Mouse (Mus musculus) E14TG2a.4 (cell line): ENCODE data around the gene Pycr1.
A peak's percentile ranks its signal among the peaks of the same experiment; 100 is the strongest.

ENCODE experiments used
- CTCF ChIP-seq: conservative IDR thresholded peaks from 2 replicates; pipeline ENCODE4 v1.5.1; 2014; ENCODE audit warnings: low read length
- NANOG ChIP-seq: IDR thresholded peaks from 2 replicates; pipeline ENCODE4 v1.6.1; 2014; ENCODE audit warnings: borderline replicate concordance, low read length, mixed read lengths
- POU5F1 ChIP-seq: IDR thresholded peaks from 2 replicates; pipeline ENCODE4 v1.6.1; 2014; ENCODE audit warnings: low read length, borderline replicate concordance

DNA sequence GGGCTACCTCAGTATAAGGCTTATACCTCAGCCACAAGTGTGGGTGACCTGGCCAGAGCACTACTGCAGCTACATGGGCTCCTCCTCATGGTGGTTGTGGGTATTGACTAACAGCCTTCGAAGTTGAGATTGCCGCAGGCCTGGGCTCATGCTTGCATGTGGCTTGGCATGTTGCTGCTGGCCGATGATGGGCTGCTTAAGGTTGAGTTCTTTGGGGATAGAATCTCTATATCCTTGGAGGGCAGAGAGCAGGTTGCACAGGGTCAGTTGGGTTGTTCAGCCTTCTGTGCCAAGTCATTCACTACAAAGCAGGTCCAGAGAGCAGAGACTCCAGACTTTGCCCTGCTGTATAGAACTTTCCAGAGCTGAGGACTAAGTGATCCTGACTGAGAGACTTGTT is 36.3 kb upstream of the Pycr1 start:
- TF ChIP-seq CTCF (peak; percentile 38; the same call in 1 of the 2 replicates), POU5F1 (no peak), NANOG (no peak)
